Mouse (Mus musculus): ENCODE results near the gene Fam198b.

- TF ChIP-seq POLR2A (IDR thresholded peaks at IDR 0.05; ENCODE audit: low read depth, low read length) (no peak), CTCF (conservative IDR thresholded peaks at IDR 0.05; ENCODE audit: insufficient read depth, insufficient read length, low read depth, low read length) (no peak)
Observed at GRCm38 (mm10) chr3:79984542-79984941, 100.2 kb downstream of the Fam198b start.

All from kidney, adult 2 months (tissue).